Mouse (Mus musculus) cerebellum, adult 2 months (tissue): Measurements from ENCODE around the gene Tns4. TPM values are rescaled to one million over a fixed set of nuclear protein-coding genes. Genes with fewer than 3 reads are reported as not detected.

ENCODE experiments used
- DNase-seq, 2 experiments: peaks; one replicate each; pipeline ENCODE4 v3.0.0; 2021
- H3K27ac ChIP-seq: fragments of 200-500 bp; 2 replicates; pipeline ENCODE4 v1.5.1; 2012; ENCODE audit warnings: low read length, control low read depth, inconsistent platforms; ENCODE audit not compliant: insufficient read depth
- H3K27me3 ChIP-seq: fragments of 200-500 bp; 2 replicates; pipeline ENCODE4 v1.6.1; 2012; ENCODE audit warnings: inconsistent platforms, mild to moderate bottlenecking, low read length, moderate library complexity; ENCODE audit not compliant: control insufficient read depth, insufficient read depth
- H3K4me1 ChIP-seq: fragments of 200-500 bp; 2 replicates; pipeline ENCODE4 v1.6.1; 2011; ENCODE audit warnings: low read length; ENCODE audit not compliant: control insufficient read depth, insufficient read depth
- H3K4me3 ChIP-seq: fragments of 200-500 bp; replicated peaks from 2 replicates; pipeline ENCODE3; 2011; ENCODE audit warnings: mild to moderate bottlenecking, low read depth, low read length, control low read depth; ENCODE audit not compliant: insufficient read depth
- CTCF ChIP-seq: fragments of 200-500 bp; IDR thresholded peaks from 2 replicates; pipeline ENCODE4 v1.5.1; 2011; ENCODE audit warnings: low read depth, mild to moderate bottlenecking, control low read depth, low read length, moderate library complexity, borderline replicate concordance; ENCODE audit not compliant: insufficient read depth
- POLR2A ChIP-seq: fragments of 200-500 bp; IDR thresholded peaks from 2 replicates; pipeline ENCODE4 v1.6.1; 2011; ENCODE audit warnings: low read length, control low read depth, borderline replicate concordance; ENCODE audit not compliant: insufficient read depth
- whole genome bisulfite sequencing: fragments of 180-500 bp; shearing (Covaris S2); methylation state at CpG from one replicate; pipeline ENCODE4 v1.1.7; 2018; 5-methylcytosine and 5-hydroxymethylcytosine counted together
- polyA plus RNA-seq: library from polyadenylated mRNA; depleted of rRNA; stranded (reverse); fragments of >200 nt; gene quantifications from 2 replicates; pipeline ENCODE4 v1.2.3, GENCODE M21; 2012; rRNA removed

Gene Tns4
- polyA plus RNA-seq, 1 experiment: 0.18 TPM

DNA sequence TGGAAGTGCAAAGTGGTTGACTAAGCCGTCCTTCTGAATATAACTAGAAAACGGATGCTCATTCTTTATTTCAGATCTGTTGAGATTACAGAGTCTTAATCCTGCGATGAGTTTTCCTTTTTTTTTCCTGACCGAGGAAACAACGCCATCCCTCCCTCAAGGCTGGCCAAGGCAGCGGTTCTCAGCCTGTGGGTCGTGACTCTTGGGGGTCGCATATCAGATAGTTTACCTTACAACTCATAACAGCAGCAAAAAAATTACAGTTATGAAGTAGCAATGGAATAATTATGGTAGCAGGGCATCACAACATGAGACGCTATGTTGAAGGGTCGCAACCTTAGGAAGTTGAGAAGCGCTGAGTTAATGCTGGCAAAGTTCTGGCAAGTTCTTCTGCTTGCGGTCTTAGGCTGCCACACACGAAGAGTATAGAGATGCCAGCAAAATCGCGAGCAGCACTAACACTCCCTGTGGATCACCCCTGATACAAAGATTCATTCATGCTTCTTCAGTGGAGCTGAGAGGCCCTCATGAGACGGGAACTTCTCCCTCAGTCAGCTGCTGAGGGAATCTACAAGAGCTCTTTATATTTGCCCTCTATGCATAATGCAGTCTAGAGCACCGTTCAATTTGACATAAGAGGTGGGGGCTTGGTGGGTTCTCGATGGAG is 64.5 kb downstream of the Tns4 start:
- H3K4me3 ChIP-seq: peak overlapping the region; percentile 77
- DNase-seq: no peak
- no peaks in the 10 kb centered on the region for H3K27me3 ChIP-seq
- no peaks in the 10 kb centered on the region for H3K4me1 ChIP-seq
- 24% methylated on average over 18 of the region's 18 CpGs for WGBS
- no peak overlapping the region for H3K27ac ChIP-seq
- no peak for TF ChIP-seq POLR2A

DNA sequence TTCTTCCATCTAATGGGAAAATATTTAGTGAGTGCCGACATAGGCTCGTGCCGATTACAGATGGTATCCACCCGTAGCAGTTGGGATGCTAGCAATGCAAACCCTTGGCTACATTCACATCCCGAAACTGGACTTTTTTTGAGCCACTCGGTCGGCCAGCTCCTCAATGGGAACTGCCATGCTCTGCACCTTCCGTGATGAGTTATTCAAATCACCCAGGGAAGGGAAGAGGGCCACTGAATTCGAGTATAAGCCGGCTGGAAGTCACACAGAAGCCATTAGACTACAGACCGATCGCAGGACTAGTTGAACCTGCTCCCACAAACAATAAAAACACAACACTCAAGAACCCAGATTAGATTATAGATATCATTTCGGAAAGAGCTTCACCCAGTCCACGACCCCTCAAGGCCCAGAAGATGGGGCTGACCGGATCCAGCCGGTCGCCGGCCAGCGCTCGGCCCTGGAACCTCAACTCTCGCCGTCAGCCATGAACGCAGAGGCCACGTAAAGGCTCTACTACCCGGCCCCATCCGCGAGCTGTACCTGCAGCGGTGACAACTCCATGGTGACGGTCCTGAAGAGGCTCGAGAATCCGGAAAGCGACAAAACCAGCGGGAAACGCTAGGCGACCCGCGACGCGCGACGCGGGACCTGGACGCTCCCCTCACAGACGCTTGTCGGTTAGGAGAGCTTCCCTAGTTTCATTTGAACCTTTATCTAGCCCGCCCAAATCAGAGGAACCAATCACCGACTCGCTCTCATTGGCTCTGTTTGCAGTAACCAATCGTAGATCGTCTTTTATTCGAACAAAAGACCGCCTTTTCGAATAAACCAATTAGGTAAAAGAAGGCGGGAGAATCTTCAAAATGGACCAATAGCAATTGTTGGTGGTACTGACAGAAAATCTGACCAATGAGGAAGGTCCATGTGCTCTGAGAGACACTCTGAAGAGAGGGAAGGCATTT is 65.3 kb downstream of the Tns4 start, which contains the start of gene Top2a:
Gene Top2a, minus strand, starts transcription at position 690 of the 968 bp plus-strand sequence.
- WGBS: under 1% methylated on average over 54 of the region's 54 CpGs
- Histone ChIP-seq H3K27me3 (no peaks in the 10 kb centered on the region), H3K4me3 (peak within 1 kb of the TSS; percentile 82), H3K27ac (no peak within 1 kb of the TSS), H3K4me1 (no peaks in the 10 kb centered on the region)
- TF ChIP-seq CTCF: no peak
- no peak for TF ChIP-seq POLR2A
- peak; percentile 96 to 98 for DNase-seq

DNA sequence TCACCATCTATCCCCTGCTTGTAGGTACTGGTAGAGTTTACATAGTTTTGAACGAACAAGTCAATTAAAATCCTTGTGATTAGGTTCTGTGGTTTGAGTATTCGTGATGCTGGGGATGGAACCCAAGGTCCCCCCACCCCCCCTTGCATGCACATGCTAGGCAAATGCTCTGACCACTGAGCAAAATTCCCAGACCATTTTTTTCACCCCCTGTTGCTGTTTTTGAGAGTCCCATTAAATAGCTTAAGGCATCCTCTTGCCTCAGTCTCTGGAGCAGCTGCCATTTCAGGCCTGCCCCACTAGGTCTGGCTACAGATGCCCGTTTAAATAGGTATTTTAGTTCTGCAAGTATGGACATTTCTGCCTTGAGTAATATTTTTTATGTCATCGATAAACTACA is 66.0 kb downstream of the Tns4 start:
- DNase-seq: no peak
- no peaks in the 10 kb centered on the region for H3K4me1 ChIP-seq
- no peak overlapping the region for H3K4me3 ChIP-seq
- H3K27ac ChIP-seq: no peak overlapping the region
- 14% methylated on average over 4 of the region's 4 CpGs for WGBS
- H3K27me3 ChIP-seq: no peaks in the 10 kb centered on the region
- no peak for TF ChIP-seq CTCF
- TF ChIP-seq POLR2A: no peak

GRCm38 (mm10) chr11:99022384-99022933 is 66.6 kb downstream of the Tns4 start:
- H3K27me3 ChIP-seq: no peaks in the 10 kb centered on the region
- no peak for TF ChIP-seq POLR2A
- TF ChIP-seq CTCF: no peak
- no peak overlapping the region for H3K27ac ChIP-seq
- no peak for DNase-seq
- H3K4me3 ChIP-seq: no peak overlapping the region
- WGBS: 75% methylated on average over 5 of the region's 5 CpGs
- H3K4me1 ChIP-seq: no peaks in the 10 kb centered on the region

DNA sequence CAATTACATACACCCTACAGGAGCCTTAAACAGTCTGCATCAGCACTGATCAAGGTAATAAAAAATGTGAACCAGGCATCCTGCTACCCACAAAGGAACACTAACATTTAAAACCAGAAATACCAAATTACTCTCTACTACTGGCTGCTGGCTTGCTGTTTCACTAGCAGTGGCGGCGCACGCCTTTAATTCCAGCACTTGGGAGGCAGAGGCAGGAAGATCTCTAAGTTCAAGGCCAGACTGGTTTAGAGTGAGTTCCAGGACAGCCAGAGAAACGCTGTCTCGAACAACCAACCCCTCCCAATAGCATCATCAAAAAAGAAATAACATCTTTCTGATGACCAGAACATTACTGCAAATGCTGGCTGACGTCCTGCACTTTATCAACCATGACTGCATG is 69.3 kb downstream of the Tns4 start:
- no peak for TF ChIP-seq CTCF
- no peak for TF ChIP-seq POLR2A
- no peak overlapping the region for H3K4me3 ChIP-seq
- H3K27me3 ChIP-seq: no peaks in the 10 kb centered on the region
- no peak overlapping the region for H3K27ac ChIP-seq
- WGBS: 92% methylated on average over 6 of the region's 6 CpGs
- H3K4me1 ChIP-seq: no peaks in the 10 kb centered on the region
- DNase-seq: no peak

Other genes starting within 250 kb of the Tns4 start
- 25.8 and 27.3 TPM in 2 replicates for gene Wipf2, start 225.7 kb downstream of the Tns4 start, polyA plus RNA-seq
- 0.30 and 0.36 TPM in 2 replicates for gene Cdc6, start 181.5 kb downstream of the Tns4 start, polyA plus RNA-seq
- 13.5 and 15.4 TPM in 2 replicates for gene Rara, start 161.5 kb downstream of the Tns4 start, polyA plus RNA-seq
- gene Gjd3, start 106.3 kb downstream of the Tns4 start, polyA plus RNA-seq: 1.2 and 2.1 TPM in 2 replicates
- 0.11 and 0.25 TPM in 2 replicates for gene Top2a, start 65.1 kb downstream of the Tns4 start, polyA plus RNA-seq
- gene Igfbp4, start 48.1 kb downstream of the Tns4 start, polyA plus RNA-seq: 26.2 and 28.6 TPM in 2 replicates
- 0.11 and 0.30 TPM in 2 replicates for gene Ccr7, start 65.8 kb upstream of the Tns4 start, polyA plus RNA-seq
- gene Smarce1, start 141.7 kb upstream of the Tns4 start, polyA plus RNA-seq: 63.3 and 67.1 TPM in 2 replicates
- 37.8 and 39.9 TPM in 2 replicates for gene Krt222, start 154.8 kb upstream of the Tns4 start, polyA plus RNA-seq
- gene Krt24, start 196.0 kb upstream of the Tns4 start, polyA plus RNA-seq: 0.44 and 0.65 TPM in 2 replicates
- 7.0 and 7.2 TPM in 2 replicates for gene Krt25, start 233.6 kb upstream of the Tns4 start, polyA plus RNA-seq
- 0.14 and 0.15 TPM in 2 replicates for gene Krt26, start 248.7 kb upstream of the Tns4 start, polyA plus RNA-seq